Mouse (Mus musculus): Measurements from ENCODE around the gene Gad2. TPM values are rescaled to one million over a fixed set of nuclear protein-coding genes. Genes with fewer than 3 reads are reported as not detected.

Gad2 gene
- polyA plus RNA-seq, 1 experiment: 189 TPM

GRCm38 (mm10) chr2:22741222-22741621 is 119.2 kb downstream of the Gad2 start:
- no peak overlapping the region for H3K4me3 ChIP-seq (ENCODE audit: insufficient read depth, low read depth, low read length)
- peaks cover 2% of the 10 kb centered on the region; the same call in 1 of the 2 replicates for H3K4me1 ChIP-seq (ENCODE audit: control insufficient read depth, insufficient read depth, low read length)
- TF ChIP-seq POLR2A (IDR thresholded peaks at IDR 0.05; ENCODE audit: insufficient read depth, low read depth, low read length) (no peak), CTCF (IDR thresholded peaks at IDR 0.05; ENCODE audit: insufficient read depth, low read depth, low read length) (no peak)
- WGBS: 88% methylated on average over 3 of the region's 3 CpGs
- no peak overlapping the region for H3K27ac ChIP-seq (ENCODE audit: insufficient read depth, low read depth, low read length)

Other genes starting within 250 kb of the Gad2 start
- gene Apbb1ip, start 151.9 kb downstream of the Gad2 start, polyA plus RNA-seq (2012; ENCODE audit: insufficient read depth, insufficient read length, low replicate concordance, missing spikeins): not detected in 2 replicates